Mouse (Mus musculus) intestine, embryonic 15.5 days (tissue): ENCODE results near the gene Rtel1. TPM values are rescaled to one million over a fixed set of nuclear protein-coding genes. Genes with fewer than 3 reads are reported as not detected.
"Not testable (repeated sequence)": the region's sequence is repeated elsewhere in the genome, so short reads cannot be mapped to it uniquely, and the experiment has no call there.

Experiments
- ATAC-seq: fragments of 200-750 bp; cut with Nextera tagmentation; 2 replicates; pipeline ENCODE4 v1.8.0; 2017; ENCODE audit warnings: moderate TSS enrichment, moderate library complexity
- H3K27ac ChIP-seq: fragments of 300-500 bp; sonication (generic); 2 replicates; pipeline ENCODE4 v1.5.1; 2015; ENCODE audit warnings: mild to moderate bottlenecking, inconsistent platforms
- H3K27me3 ChIP-seq: fragments of 300-500 bp; sonication (generic); replicated peaks from 2 replicates; pipeline ENCODE4 v1.6.1; 2015; ENCODE audit warnings: inconsistent platforms
- H3K36me3 ChIP-seq: fragments of 300-500 bp; sonication (generic); 2 replicates; pipeline ENCODE4 v1.6.1; 2015; ENCODE audit warnings: inconsistent platforms
- H3K4me1 ChIP-seq: fragments of 300-500 bp; sonication (generic); replicated peaks from 2 replicates; pipeline ENCODE4 v1.6.1; 2015; ENCODE audit warnings: inconsistent platforms
- H3K4me2 ChIP-seq: fragments of 300-500 bp; sonication (generic); replicated peaks from 2 replicates; pipeline ENCODE4 v1.6.1; 2015; ENCODE audit warnings: mild to moderate bottlenecking, inconsistent platforms
- H3K4me3 ChIP-seq: fragments of 300-500 bp; sonication (generic); replicated peaks from 2 replicates; pipeline ENCODE4 v1.5.1; 2015; ENCODE audit warnings: inconsistent platforms
- H3K9ac ChIP-seq: fragments of 300-500 bp; sonication (generic); 2 replicates; pipeline ENCODE4 v1.6.1; 2015; ENCODE audit warnings: inconsistent platforms
- H3K9me3 ChIP-seq: fragments of 300-500 bp; sonication (generic); 2 replicates; pipeline ENCODE4 v1.6.1; 2016; ENCODE audit warnings: inconsistent platforms
- WGBS: fragments of 180-500 bp; shearing (Covaris S2); methylation state at CpG from one replicate; pipeline ENCODE4 v1.1.7; 2015; 5-methylcytosine and 5-hydroxymethylcytosine counted together
- polyA plus RNA-seq: library from polyadenylated mRNA; unstranded; fragments of >200 nt; fragmentation: Nextera tagmentation; extraction: Ambion mirVana; gene quantifications from 2 replicates; pipeline ENCODE4 v1.2.1, GENCODE M21; 2015

The Rtel1 gene
- polyA plus RNA-seq = 30.3 and 32.8 TPM in 2 replicates

- Histone ChIP-seq H3K4me1 (peaks cover 9% of the 10 kb centered on the region; the same call in 1 of the 2 replicates), H3K36me3 (peaks cover 12% of the 10 kb centered on the region; the same call in 1 of the 2 replicates), H3K9me3 (no peaks in the 10 kb centered on the region), H3K4me2 (peak within 1 kb of the TSS; percentile 76), H3K9ac (peak within 1 kb of the TSS; percentile 59), H3K4me3 (peak within 1 kb of the TSS; percentile 49), H3K27ac (peak within 1 kb of the TSS; percentile 63), H3K27me3 (peaks cover 11% of the 10 kb centered on the region)
- ATAC-seq = peak; percentile 97
- 6% methylated on average over 40 of the region's 40 CpGs for WGBS
Observed at GRCm38 (mm10) chr2:181319248-181320102, at the start of gene Rtel1. Gene Rtel1 (plus strand): TSS chr2:181319739.

- no peak overlapping the region for H3K9ac ChIP-seq
- no peaks in the 10 kb centered on the region for H3K9me3 ChIP-seq
- 0 out of 2 replicates have a peak, but pooled peaks cover 9% of the 10 kb centered on the region for H3K36me3 ChIP-seq
- ATAC-seq = no peak
- no peak overlapping the region for H3K27ac ChIP-seq
- H3K27me3 ChIP-seq = no peaks in the 10 kb centered on the region
- H3K4me1 ChIP-seq = no peaks in the 10 kb centered on the region
- WGBS = 88% methylated on average over 2 of the region's 2 CpGs
- H3K4me2 ChIP-seq = no peak overlapping the region
- H3K4me3 ChIP-seq = no peak overlapping the region
Observed at GRCm38 (mm10) chr2:181272092-181272491, 47.4 kb upstream of the Rtel1 start.

GRCm38 (mm10) chr2:181273829-181274228 lies 45.7 kb upstream of the Rtel1 start:
- 0 out of 2 replicates have a peak, but pooled peaks cover 9% of the 10 kb centered on the region for H3K36me3 ChIP-seq
- ATAC-seq = no peak
- no peak overlapping the region for H3K27ac ChIP-seq

GRCm38 (mm10) chr2:181274639-181275038 lies 44.9 kb upstream of the Rtel1 start:
- H3K9ac ChIP-seq = no peak overlapping the region
- no peak for ATAC-seq
- H3K4me3 ChIP-seq = no peak overlapping the region
- H3K9me3 ChIP-seq = no peaks in the 10 kb centered on the region
- no peaks in the 10 kb centered on the region for H3K27me3 ChIP-seq
- no peaks in the 10 kb centered on the region for H3K4me1 ChIP-seq
- no peak overlapping the region for H3K27ac ChIP-seq
- H3K4me2 ChIP-seq = no peak overlapping the region
- 86% methylated on average over 4 of the region's 4 CpGs for WGBS
- 0 out of 2 replicates have a peak, but pooled peaks cover 9% of the 10 kb centered on the region for H3K36me3 ChIP-seq

More at GRCm38 (mm10) chr2:181273829-181274228, 45.7 kb upstream of the Rtel1 start:
- 84% methylated on average over 2 of the region's 2 CpGs for WGBS
- Histone ChIP-seq H3K4me3 (no peak overlapping the region), H3K4me1 (no peaks in the 10 kb centered on the region), H3K4me2 (no peak overlapping the region), H3K27me3 (no peaks in the 10 kb centered on the region), H3K9me3 (no peaks in the 10 kb centered on the region), H3K9ac (no peak overlapping the region)

- 60% methylated on average over 1 of the region's 1 CpGs for WGBS
- H3K4me2 ChIP-seq = no peak overlapping the region
- 0 out of 2 replicates have a peak, but pooled peaks cover 5% of the 10 kb centered on the region for H3K36me3 ChIP-seq
- no peaks in the 10 kb centered on the region for H3K27me3 ChIP-seq
- ATAC-seq = no peak
- no peak overlapping the region for H3K9ac ChIP-seq
- no peak overlapping the region for H3K27ac ChIP-seq
- no peak overlapping the region for H3K4me3 ChIP-seq
- H3K4me1 ChIP-seq = no peaks in the 10 kb centered on the region
- H3K9me3 ChIP-seq = no peaks in the 10 kb centered on the region
Observed at GRCm38 (mm10) chr2:181276766-181277165, 42.8 kb upstream of the Rtel1 start.

- H3K27ac ChIP-seq = no peak overlapping the region
- no peak for ATAC-seq
- no peaks in the 10 kb centered on the region for H3K9me3 ChIP-seq
- H3K4me1 ChIP-seq = no peaks in the 10 kb centered on the region
- no peak overlapping the region for H3K4me3 ChIP-seq
- H3K4me2 ChIP-seq = no peak overlapping the region
- H3K36me3 ChIP-seq = 0 out of 2 replicates have a peak, but pooled peaks cover 5% of the 10 kb centered on the region
- WGBS = 67% methylated on average over 3 of the region's 3 CpGs
- no peaks in the 10 kb centered on the region for H3K27me3 ChIP-seq
- H3K9ac ChIP-seq = no peak overlapping the region
Observed at GRCm38 (mm10) chr2:181277866-181278265, 41.7 kb upstream of the Rtel1 start.

GRCm38 (mm10) chr2:181279968-181280367 lies 39.6 kb upstream of the Rtel1 start:
- no peak for ATAC-seq
- Histone ChIP-seq H3K4me1 (no peaks in the 10 kb centered on the region), H3K4me3 (no peak overlapping the region), H3K27me3 (no peaks in the 10 kb centered on the region), H3K4me2 (no peak overlapping the region), H3K27ac (no peak overlapping the region), H3K36me3 (peaks cover 7% of the 10 kb centered on the region; the same call in 1 of the 2 replicates), H3K9ac (no peak overlapping the region), H3K9me3 (no peaks in the 10 kb centered on the region)
- 84% methylated on average over 1 of the region's 1 CpGs for WGBS

- peak overlapping the region; percentile 69 for H3K4me3 ChIP-seq
- 52% methylated on average over 6 of the region's 6 CpGs for WGBS
- peak overlapping the region; percentile 93 for H3K27ac ChIP-seq
- ATAC-seq = no peak
- H3K9me3 ChIP-seq = no peaks in the 10 kb centered on the region
- H3K9ac ChIP-seq = peak overlapping the region; percentile 89
- no peaks in the 10 kb centered on the region for H3K27me3 ChIP-seq
- H3K36me3 ChIP-seq = peaks cover 6% of the 10 kb centered on the region; the same call in 1 of the 2 replicates
- H3K4me1 ChIP-seq = peaks cover 5% of the 10 kb centered on the region; the same call in 1 of the 2 replicates
- peak overlapping the region; percentile 60 for H3K4me2 ChIP-seq
Observed at GRCm38 (mm10) chr2:181286629-181287337, 32.8 kb upstream of the Rtel1 start.

- no peaks in the 10 kb centered on the region for H3K27me3 ChIP-seq
- peak overlapping the region; percentile 69 for H3K4me3 ChIP-seq
- H3K9ac ChIP-seq = peak overlapping the region; percentile 89
- peak overlapping the region; percentile 60 for H3K4me2 ChIP-seq
- 2% methylated on average over 55 of the region's 71 CpGs for WGBS
- no peaks in the 10 kb centered on the region for H3K9me3 ChIP-seq
- ATAC-seq = peak; percentile 93
- peaks cover 6% of the 10 kb centered on the region; the same call in 1 of the 2 replicates for H3K36me3 ChIP-seq
- peaks cover 5% of the 10 kb centered on the region; the same call in 1 of the 2 replicates for H3K4me1 ChIP-seq
- H3K27ac ChIP-seq = peak overlapping the region; percentile 93
Observed at GRCm38 (mm10) chr2:181287338-181287957, 32.1 kb upstream of the Rtel1 start.

- peak; percentile 99 for ATAC-seq
- 11% methylated on average over 33 of the region's 38 CpGs for WGBS
Observed at GRCm38 (mm10) chr2:181287958-181288350, 31.6 kb upstream of the Rtel1 start, which contains the start of gene Gmeb2. Gene Gmeb2 (minus strand): TSS chr2:181288035.

GRCm38 (mm10) chr2:181288691-181289090 lies 30.8 kb upstream of the Rtel1 start:
- H3K9me3 ChIP-seq = no peaks in the 10 kb centered on the region
- H3K9ac ChIP-seq = peak overlapping the region; percentile 55
- no peak overlapping the region for H3K27ac ChIP-seq
- peak overlapping the region; percentile 63 for H3K4me2 ChIP-seq
- H3K36me3 ChIP-seq = peaks cover 6% of the 10 kb centered on the region; the same call in 1 of the 2 replicates
- H3K4me1 ChIP-seq = peaks cover 5% of the 10 kb centered on the region; the same call in 1 of the 2 replicates
- H3K27me3 ChIP-seq = no peaks in the 10 kb centered on the region
- no peak for ATAC-seq
- H3K4me3 ChIP-seq = peak overlapping the region; percentile 69
- WGBS = 66% methylated on average over 3 of the region's 3 CpGs

More at GRCm38 (mm10) chr2:181287958-181288350, 31.6 kb upstream of the Rtel1 start, which contains the start of gene Gmeb2:
- H3K36me3 ChIP-seq, H3K9me3 ChIP-seq, H3K4me1 ChIP-seq, H3K27me3 ChIP-seq: not testable (repeated sequence)
- Histone ChIP-seq H3K4me3 (peak within 1 kb of the TSS; percentile 69), H3K27ac (peak within 1 kb of the TSS; percentile 93), H3K4me2 (peak within 1 kb of the TSS; percentile 63), H3K9ac (peak within 1 kb of the TSS; percentile 89)
